Mouse (Mus musculus) heart, postnatal 36 days (tissue): ENCODE results near the gene Tmem211. TPM values are rescaled to one million over a fixed set of nuclear protein-coding genes. Genes with fewer than 3 reads are reported as not detected.

ENCODE experiments used
- DNase-seq, 2 experiments: peaks; one replicate each; pipeline ENCODE4 v3.0.0; 2021 to 2022
- intact Hi-C: fragments of 180-260 bp; cut with DNase I; formaldehyde crosslinking; loops from one replicate; pipeline ENCODE4 v1.15.1; 2025
- total RNA-seq, 2 experiments: library from RNA; stranded (reverse); gene quantifications; 2 replicates each; pipeline ENCODE4 v1.2.3; 2021

The Tmem211 gene
- total RNA-seq: not detected

- intact Hi-C loops: loop anchor here (1.0 kb wide), 3 partner anchors 46 to 127 kb away; no protein-coding TSS in a partner anchor
- peak; percentile 88 to 90 for DNase-seq
These were observed at the start of gene Tmem211 for GRCm38 (mm10) chr5:113226632-113227102. Gene Tmem211 (plus strand): TSS chr5:113226909.

DNA sequence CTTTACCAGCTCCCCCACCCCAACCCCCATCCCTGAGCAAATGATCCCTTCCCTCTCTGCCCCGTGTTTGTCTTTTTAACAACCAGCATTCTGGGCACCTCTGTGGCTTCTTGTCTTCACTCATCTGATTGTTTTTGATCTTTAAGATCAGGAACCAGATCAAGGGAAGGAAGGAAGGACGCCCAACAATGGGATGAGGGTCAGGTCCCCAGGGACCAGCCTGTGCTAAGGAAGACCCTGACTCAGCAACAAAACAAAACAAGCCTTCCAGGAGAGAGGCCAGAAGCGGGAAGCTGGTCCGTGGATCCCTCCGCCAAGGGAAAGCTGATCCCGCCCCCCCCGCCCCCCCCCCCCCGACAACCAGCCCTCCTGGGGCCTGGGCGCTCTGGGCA is 47.3 kb upstream of the Tmem211 start:
- DNase-seq: no peak
- intact Hi-C loops: loop anchor here (5.0 kb wide), 1 partner anchor 133 kb away; the partner anchor contains the start of gene Sgsm1

DNA sequence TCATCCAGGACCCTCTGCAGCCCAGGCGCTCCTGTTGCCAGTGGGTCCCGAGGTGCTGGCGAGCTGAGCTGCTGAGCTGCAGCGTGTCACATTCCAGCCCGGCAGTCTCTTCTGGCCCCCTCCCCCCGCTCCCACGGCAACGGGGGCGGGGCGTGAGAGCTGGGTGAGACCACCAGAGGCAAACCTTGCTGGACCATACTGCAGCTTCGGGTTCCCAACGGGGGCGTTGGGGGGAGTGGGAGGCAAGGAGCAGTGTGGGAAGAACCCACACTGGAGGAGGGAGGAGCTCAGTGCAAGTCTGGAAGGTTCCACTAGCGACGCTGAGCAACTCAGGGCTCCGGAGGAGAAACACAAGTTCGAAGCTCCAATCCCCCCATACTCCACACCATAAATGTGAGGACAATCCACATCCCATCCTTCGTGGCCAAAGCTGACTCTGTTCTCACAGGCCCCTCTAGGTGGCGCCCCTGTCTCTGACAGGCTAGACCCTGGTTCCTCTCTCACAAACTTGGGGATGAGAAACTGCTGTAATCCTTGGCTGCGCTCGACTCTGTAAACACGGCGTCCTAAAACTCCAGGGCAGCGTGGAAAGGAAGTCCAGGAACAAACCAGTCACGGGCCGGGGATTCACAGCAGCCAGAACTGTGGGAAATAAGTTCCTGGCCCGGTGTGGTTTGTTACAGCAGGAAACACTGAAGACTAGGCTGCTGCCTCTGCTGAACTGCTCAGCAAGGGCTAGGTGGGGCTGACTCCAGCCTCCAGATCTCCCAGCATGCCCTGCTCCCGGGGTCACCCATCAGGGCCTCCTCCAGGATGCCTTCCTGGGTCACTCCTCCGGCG is 46.6 kb upstream of the Tmem211 start:
- peak; percentile 92 to 93 for DNase-seq
- intact Hi-C loops: loop anchor here (1.0 to 5.0 kb wide), 5 partner anchors 17 to 132 kb away; partner anchors contain the start of genes 2900026A02Rik, Sgsm1 and Tmem211

DNA sequence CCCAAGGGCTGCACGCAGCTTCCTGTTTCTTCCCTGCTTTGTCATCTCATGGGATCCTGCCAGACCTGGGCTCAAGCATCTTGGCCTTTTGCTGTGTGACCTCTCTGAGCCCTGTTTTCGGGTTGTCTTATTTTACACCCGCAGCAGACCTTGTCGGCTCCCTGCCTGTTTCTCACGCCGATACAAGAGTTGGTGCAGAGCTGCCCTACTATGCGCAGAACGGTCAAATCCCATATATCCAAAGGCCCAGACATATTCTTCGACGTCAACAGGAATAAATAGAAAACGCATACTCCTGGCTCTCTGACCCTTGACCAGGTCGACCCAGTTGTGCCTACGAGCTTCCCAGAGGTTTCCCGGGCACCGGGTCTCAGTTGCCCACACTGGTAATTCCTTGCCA is 46.0 kb upstream of the Tmem211 start:
- DNase-seq: no peak
- intact Hi-C loops: loop anchor here (1.0 to 2.0 kb wide), 4 partner anchors 16 to 46 kb away; partner anchors contain the start of genes 2900026A02Rik and Tmem211

- intact Hi-C loops: loop anchor here (2.0 kb wide), 2 partner anchors 15 to 27 kb away; no protein-coding TSS in a partner anchor
- DNase-seq: no peak
These were observed 45.3 kb upstream of the Tmem211 start for GRCm38 (mm10) chr5:113181441-113181840.

- intact Hi-C loops: no loop called here
- DNase-seq: no peak
These were observed 36.2 kb upstream of the Tmem211 start for GRCm38 (mm10) chr5:113190558-113190957.

GRCm38 (mm10) chr5:113191901-113192300 is 34.8 kb upstream of the Tmem211 start:
- intact Hi-C loops: no loop called here
- no peak for DNase-seq

- intact Hi-C loops: no loop called here
- DNase-seq: no peak
These were observed 32.9 kb upstream of the Tmem211 start for GRCm38 (mm10) chr5:113193762-113194161.

DNA sequence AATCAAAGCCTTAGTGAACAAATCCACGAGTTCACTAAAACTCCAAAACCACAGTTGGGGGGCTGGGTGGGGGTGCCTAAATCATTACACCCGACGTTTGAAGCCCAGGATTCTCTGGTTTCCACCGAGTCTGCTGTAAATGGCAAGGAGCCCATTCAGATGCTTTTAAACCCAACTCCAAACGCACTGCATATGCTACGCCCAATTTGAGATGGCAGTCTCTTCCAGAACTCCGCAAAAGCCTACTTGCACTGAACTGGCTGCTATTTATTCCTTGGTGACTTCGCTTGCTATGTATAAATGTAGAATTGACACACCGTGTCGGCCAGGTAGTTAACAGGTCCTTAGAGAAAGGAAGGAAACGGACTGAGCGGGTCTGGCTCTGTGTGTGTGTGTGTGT is 31.3 kb upstream of the Tmem211 start:
- intact Hi-C loops: no loop called here
- DNase-seq: no peak

- DNase-seq: no peak
- intact Hi-C loops: loop anchor here (2.0 kb wide), 1 partner anchor 15 kb away; no protein-coding TSS in a partner anchor
These were observed 30.8 kb upstream of the Tmem211 start for GRCm38 (mm10) chr5:113195907-113196306.

DNA sequence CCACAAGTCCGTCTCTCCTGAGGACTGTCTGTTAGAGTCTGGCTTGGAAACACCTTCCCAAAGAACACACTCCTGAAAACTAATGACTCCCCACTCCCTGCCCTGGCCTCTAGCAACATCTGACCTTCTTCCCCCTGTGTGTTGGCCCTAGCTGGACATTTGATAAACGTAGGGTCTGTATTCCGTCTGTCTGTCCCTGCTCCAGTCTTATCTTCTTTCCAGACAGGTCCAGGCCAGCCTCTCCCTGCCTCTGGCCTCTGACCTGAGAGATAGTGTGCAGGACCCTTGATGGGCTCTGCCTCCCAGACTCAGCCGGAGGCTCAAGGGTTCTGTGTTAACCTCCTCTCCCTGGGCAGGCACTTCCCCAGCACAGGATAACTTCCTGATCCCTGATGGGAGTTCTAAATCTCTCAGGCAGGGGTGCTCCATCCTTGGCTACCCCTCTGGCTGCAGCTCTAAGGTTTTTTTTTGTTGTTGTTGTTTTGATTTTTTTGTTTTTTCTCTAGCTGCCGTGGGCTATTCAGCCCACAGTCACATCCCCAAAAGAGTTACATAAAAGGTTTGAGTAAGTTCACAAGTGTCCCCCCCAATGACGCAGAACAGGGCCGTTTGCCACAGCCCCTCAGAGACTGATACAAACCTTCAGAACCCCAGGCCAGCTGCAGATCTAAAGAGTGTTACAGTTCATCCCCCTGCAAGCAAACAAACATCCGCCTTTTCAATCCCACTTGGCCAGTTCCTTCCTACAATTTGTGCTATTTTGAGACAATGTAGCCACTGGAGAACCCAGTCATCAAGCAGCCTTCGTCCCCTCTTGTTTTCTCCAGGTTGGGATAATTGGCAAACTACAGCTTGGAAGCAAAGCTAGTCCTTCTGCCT is 29.6 kb upstream of the Tmem211 start:
- no peak for DNase-seq
- intact Hi-C loops: loop anchor here (2.0 kb wide), 1 partner anchor 16 kb away; no protein-coding TSS in a partner anchor

- intact Hi-C loops: loop anchor here (2.0 kb wide), 1 partner anchor 16 kb away; no protein-coding TSS in a partner anchor
- DNase-seq: no peak
These were observed 27.5 kb upstream of the Tmem211 start for GRCm38 (mm10) chr5:113199126-113199771.

DNA sequence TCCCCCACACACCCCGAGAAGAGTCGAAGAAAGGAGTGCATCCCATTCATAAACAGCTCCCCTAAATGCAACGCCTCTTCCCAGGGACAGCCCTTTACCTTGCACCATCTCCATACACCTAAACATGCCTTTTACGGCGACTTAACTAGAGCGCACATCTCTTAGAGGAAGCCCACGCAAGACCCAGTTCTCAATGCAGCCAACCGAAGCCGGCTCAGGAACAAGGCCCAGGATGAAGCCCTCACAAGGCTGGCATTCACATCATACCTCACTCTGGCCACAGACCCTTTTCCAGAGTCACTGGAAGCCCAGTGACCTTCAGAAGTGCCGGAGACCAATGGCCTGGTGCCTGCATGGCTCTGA is 27.0 kb upstream of the Tmem211 start:
- no peak for DNase-seq
- intact Hi-C loops: loop anchor here (2.0 kb wide), 1 partner anchor 15 kb away; no protein-coding TSS in a partner anchor

DNA sequence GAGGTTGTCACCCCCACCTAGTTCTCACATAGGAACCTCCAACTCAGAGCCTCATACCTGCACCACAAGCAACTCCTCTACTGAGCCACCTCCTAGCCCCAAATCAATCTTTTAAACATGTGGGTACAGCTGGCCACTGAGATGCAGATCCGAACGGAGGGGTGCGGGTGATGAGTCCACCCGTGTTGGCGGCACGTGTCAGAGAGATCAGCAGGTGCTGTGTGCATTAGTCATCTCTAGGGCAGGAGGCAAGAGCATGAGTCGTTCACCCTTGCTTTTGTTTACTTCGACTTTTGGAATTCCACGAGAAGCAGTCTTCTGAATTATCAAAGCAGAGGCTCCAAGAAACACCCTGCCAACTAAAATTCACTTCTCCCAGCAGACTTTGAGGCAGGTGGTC is 22.5 kb upstream of the Tmem211 start:
- DNase-seq: no peak
- intact Hi-C loops: no loop called here

- intact Hi-C loops: no loop called here
- DNase-seq: no peak
These were observed 19.9 kb upstream of the Tmem211 start for GRCm38 (mm10) chr5:113206670-113207352.

- DNase-seq: peak; percentile 79 to 80
These were observed 18.7 kb upstream of the Tmem211 start for GRCm38 (mm10) chr5:113208048-113208447.

GRCm38 (mm10) chr5:113208622-113209400 is 17.9 kb upstream of the Tmem211 start:
- intact Hi-C loops: loop anchor here (1.0 to 2.0 kb wide), 2 partner anchors 11 to 28 kb away; no protein-coding TSS in a partner anchor
- peak; percentile 76 to 80 for DNase-seq

More at GRCm38 (mm10) chr5:113208048-113208447, 18.7 kb upstream of the Tmem211 start:
- intact Hi-C loops: loop anchor here (2.0 kb wide), 1 partner anchor 27 kb away; no protein-coding TSS in a partner anchor

GRCm38 (mm10) chr5:113209401-113209750 is 17.3 kb upstream of the Tmem211 start:
- DNase-seq: no peak

More at GRCm38 (mm10) chr5:113209401-113209750, 17.3 kb upstream of the Tmem211 start:
- intact Hi-C loops: loop anchor here (1.0 to 2.0 kb wide), 2 partner anchors 11 to 29 kb away; no protein-coding TSS in a partner anchor
